Mouse (Mus musculus): ENCODE data around the gene Ap2s1.

Ap2s1 gene

DNA sequence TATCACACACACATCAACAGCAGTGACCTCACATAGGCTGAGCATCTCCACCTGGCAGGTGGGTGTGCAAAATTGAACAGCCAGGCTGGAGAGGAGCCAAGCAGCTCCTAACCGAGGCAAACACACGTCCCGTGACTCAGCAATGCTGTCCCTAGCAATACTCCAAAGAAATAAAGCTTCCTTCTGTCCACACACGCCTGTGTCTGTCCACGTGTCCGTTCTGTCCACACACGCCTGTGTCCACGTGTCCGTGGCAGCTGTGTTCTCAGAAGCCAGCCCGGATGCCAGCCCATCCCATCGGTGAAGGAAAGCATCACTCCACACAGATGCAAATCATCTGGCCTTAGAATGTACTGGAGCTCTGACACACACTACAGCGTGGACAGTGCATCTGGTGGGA lies 13.8 kb downstream of the Ap2s1 start:
- no peak for DNase-seq (ENCODE audit: extremely low spot score, low read depth, low spot score)

DNA sequence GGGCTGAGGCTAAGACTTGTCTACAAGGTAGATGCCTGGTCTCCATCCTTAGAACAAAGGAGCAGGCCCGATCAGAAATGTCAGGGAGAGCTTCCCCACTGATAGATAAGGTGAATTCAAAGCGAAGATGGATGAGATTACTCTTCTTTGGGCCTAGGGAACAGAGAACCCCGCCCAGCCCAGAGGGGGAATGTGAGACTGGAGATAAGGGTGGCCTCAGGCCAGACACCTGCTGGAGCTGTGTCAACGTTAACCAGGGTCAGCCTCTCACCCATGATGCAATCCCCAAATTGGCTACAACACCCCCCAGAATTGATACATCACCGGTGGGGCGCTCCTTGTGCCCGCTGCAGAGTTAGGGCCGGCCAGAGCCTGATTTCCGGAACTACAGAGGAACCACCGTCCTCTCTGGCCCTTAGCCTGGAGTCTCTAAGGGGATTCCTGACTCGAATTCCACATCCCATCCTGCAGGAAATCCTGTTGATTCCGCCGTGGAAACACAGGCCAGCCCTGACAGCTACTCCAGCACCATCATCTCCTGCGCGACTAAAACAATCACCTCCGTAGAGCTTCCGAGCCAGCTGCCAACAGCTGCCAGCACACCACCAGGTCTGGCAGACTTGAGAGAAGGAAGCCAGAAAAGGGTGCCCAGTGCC lies 17.3 kb downstream of the Ap2s1 start:
- no peak for DNase-seq (ENCODE audit: extremely low spot score, low read depth, low spot score)

DNA sequence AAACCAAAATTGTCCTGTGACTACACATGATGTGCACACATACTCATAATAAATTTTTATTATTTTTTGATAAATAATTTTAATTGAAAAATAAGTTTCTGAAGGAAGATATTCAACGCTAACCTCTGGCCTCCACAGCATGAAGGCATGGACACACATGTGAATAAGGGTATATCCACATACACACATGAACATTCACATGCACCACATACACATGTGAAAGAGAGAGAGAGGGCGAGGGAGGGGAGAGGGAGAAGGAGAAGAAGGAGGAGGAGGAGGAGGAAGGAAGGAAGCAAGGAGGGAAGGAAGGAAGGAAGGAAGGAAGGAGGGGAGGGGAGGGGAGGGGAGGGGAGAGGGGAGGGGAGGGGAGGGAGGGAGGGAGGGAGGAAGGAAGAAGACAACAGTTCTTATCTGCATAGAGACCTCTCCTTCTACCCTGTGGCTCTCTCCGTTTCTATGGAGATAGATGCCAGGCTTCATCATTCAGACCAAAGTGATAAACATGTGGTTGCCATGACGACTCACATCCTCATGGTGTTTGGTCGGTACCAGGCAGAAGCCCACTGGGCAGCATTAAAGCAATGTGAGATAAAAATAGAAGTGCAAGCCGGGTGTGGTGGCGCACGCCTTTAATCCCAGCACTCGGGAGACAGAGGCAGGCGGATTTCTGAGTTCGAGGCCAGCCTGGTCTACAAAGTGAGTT lies 20.8 kb downstream of the Ap2s1 start:
- DNase-seq (ENCODE audit: extremely low spot score, low read depth, low spot score) = no peak

DNA sequence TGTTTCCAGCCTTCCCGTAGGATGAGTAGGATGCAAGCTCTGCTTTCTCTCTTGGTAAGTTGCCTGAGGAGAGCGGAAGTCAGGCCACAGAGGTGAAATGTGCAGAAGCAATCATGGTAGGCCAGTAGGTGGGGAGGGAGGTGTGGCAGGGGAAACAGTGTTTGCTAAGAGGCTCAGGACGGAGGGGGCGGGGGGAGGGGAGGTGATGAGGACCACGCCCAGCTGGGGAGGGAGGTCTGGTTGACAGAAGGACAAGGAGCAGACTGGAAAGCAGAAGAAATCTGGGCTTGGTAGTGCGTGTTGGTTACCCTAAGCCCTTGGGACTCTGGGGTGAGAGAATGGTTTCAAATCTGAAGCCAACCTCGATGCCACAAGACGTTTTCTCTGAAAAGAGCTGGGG lies 22.1 kb downstream of the Ap2s1 start:
- no peak for DNase-seq (ENCODE audit: extremely low spot score, low read depth, low spot score)

DNA sequence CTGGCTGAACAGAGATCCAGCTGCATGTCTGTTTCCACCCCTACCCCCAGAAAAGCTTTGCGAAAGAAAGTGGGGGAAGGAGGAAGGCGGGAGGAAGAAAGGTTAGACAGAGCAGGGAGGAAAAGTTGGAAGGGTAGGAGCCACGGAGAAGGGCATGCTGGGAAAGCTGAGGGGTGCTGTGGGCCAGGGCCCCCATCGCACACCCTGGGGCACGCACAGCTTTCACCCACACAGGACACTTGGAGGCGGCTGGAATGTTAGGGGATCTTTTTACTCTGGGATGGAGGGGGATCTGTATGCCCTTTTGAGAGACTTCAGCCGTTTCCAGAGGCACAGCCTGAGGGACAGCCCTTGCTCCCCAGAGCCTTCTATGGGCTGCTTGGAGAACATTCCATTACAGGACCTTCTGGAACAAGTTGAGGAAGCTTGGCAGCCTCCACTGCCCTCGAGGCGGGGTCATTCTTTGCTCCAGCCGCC lies 22.8 kb downstream of the Ap2s1 start:
- DNase-seq (ENCODE audit: extremely low spot score, low read depth, low spot score) = no peak

DNA sequence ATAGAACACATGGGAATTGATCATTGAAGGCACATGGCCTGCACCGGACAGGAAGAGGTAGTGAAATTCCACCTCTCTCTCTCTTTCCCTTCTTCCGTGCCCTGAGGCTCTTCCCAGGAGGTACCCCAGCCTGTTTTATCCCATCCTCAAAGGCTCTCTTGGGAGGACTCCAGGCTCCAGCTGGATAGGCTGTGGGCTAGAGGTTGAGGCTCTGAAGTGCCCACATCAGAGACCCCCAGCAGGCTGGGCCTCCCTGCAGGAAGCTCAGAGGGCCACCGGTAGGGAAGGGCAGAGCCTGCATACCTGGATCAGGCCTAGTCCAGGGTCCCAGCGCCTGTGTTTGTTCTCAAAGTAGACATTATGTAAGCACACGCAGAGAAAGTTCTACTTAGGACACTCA lies 23.4 kb downstream of the Ap2s1 start:
- DNase-seq (ENCODE audit: extremely low spot score, low read depth, low spot score) = no peak

DNA sequence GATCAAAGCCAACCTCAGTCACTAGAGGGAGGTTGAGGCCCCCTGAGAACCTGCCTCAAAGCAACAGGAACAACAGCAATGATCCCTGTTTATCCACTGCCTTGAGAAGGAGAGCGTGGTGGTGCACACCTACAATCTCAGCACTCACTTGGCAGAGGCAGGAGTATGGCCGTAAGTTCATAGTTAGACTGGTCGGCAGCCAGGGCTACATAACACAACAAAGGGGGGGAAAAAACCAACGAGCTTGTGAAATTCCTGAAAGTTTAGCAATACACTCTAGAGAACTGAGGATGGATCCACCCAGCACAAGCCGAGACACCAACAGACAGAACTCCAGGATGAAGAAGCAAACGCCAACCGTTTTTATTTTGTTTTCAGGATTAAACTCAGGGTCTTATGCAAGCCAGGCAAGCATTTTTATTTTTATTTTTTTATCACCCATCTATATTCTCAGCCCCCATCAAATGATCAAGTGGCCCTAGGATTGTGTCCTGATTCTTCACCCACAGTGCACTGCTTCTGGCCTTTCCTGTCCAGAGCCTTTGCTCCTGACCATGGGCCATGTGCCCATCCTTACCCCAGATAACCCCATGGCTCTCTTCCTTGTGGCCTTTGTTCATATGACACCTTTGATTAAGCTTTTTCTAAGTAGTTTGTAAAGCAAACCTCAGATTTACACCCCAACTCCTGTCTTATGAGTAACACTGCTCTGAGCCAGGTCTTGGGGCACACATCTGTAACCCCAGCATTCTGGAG lies 25.4 kb downstream of the Ap2s1 start:
- no peak for DNase-seq (ENCODE audit: extremely low spot score, low read depth, low spot score)

DNA sequence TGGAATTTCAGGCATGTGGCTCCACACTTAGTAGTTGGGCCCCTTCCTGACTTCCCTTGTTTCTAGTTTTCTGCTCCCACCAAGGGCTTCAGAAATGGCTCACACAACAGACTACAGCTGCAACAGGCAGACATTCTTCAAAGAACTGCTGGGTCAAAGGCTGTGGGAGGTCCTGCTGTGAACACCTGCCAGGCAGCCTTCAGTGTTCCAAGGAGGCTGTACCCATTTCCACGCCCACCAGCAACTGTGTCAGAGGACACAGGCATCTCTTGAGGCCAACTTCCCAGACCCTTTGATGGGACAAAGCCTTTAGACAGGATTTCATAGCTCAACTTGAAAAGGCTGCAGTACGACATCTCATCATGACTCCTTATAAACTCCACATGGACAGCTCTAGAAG lies 28.2 kb downstream of the Ap2s1 start:
- no peak for DNase-seq (ENCODE audit: extremely low spot score, low read depth, low spot score)

DNA sequence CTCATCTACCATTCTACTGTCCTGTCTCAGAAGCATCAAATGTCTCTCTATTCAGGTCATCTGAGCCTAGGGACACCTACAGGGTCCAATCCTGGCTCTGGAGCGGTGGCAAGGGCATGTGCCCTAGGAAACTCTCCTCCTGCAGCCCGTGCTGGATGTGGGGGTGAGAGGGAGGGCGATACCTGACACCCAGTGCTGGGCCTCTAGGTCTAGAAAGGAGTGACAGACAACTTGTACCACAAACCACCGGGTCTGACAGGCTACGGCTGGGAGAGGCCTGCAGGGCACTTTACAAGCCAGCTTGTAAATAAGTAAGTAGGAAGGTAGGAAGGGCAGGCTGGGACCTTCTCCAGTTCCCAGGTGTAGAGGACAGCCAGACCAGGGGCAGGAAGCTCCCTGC lies 37.7 kb downstream of the Ap2s1 start:
- DNase-seq (ENCODE audit: extremely low spot score, low read depth, low spot score) = no peak

DNA sequence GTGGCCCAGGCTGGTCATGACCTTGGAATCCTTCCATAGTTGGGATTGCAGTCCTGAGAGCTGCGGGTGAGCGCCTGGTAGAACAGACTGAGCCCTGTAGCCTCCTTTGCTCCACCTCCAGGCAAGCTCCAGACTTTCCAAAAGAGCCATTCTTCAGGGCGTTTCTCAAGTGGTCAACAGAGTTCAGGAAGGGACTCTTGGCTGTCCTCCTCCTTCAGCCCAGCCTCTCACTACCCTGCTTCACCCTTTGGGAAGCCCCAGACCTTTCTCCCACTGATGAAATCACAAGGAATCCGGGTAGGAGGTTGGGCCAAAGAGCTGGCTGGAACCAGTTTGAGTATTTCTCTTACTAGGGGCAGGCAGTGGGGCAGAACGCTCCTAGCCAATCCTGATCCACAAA lies 41.9 kb downstream of the Ap2s1 start:
- no peak for DNase-seq (ENCODE audit: extremely low spot score, low read depth, low spot score)

DNA sequence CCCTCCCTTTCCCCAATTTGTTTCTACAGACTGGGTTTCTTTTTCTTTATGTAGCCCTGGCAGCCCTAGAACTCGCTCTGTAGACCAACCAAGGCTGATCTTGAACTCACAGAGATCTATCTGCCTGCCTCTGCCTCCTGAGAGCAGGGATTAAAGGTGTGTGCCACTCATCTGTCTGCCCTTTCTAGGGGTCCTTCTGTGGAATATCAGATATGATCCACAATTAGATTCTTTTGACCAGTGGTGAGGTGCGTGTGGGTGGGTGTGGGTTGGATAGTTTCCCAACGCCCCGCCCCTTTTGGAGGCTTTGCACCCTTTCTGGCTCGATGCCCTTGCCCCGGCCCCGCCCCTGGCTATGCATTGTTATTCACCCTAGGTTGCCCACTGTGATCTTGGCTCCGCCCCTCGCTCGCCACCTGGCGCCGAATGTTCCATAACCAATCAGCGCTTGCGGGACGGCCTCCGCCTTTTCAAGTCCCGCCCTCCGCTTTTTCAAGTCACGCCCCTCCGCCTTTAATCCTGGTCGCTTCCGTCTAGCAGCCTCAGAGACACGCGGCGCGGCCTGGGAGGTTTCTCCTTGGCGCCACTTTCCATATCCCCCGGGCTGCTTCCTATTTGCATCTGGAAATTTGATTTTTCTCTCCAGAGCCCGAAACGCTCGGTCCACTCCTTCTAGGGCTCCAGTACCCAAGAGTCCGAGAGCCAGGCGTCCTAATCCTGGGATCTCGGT lies 42.8 kb downstream of the Ap2s1 start, which contains the start of gene Slc1a5:
Gene Slc1a5, plus strand, starts transcription at position 516 of the 730 bp plus-strand sequence.
- DNase-seq (ENCODE audit: extremely low spot score, low read depth, low spot score) = peak; percentile 73

DNA sequence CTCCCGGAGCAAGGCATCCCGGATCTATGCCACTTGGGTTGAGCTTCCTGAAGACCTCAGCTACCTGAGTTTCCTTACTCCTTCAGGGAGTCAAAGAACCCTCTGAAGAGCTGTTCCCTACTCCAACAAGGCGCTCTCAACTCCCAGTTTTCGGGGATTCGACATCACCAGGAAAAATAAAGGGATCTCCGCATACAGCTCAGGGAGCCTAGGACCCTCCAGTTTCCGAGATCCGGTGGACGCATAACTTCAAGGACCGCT lies 43.3 kb downstream of the Ap2s1 start:
- DNase-seq (ENCODE audit: extremely low spot score, low read depth, low spot score) = no peak

DNA sequence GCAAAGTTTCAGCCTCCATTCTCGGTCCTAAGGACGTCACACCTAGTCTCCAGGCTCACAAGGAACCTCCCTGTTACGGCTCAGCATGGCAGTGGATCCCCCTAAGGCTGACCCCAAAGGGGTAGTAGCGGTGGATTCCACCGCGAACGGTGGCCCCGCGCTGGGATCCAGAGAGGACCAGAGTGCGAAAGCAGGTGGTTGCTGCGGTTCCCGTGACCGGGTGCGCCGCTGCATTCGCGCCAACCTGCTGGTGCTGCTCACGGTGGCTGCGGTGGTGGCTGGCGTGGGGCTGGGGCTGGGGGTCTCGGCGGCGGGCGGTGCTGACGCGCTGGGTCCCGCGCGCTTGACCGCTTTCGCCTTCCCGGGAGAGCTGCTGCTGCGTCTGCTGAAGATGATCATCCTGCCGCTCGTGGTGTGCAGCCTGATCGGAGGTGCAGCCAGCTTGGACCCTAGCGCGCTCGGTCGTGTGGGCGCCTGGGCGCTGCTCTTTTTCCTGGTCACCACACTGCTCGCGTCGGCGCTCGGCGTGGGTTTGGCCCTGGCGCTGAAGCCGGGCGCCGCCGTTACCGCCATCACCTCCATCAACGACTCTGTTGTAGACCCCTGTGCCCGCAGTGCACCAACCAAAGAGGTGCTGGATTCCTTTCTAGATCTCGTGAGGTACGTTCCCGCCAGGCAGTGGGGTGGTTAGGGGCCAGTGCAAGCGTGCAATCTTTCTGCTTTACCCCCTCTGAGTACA lies 43.8 kb downstream of the Ap2s1 start:
- no peak for DNase-seq (ENCODE audit: extremely low spot score, low read depth, low spot score)

DNA sequence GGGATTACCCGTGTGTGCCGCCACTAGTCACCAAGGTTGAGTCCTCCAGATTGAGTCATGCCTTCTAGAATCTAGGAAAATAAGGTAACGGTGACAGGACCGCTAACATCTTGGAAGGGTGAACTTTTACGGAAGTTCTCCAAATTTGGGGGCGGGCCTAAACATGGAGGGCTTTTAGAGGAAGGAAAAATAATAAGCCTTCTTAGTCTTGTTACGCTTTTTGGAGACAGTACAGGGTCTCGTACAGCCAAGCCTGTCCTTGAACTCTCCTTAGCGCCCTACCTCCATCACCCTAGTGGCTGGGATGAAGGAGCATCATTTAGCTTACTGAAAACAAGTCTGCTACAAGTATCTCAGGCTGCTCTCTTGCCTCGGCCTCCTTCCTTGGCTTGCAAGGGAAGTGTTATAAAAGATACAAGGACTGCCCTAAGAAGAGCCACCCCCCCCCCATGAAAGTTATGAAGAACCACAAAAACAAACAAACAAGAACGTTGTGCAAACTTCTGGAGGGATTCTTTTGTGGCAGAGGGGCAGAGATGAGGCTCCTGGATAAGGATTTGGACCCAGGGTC lies 44.4 kb downstream of the Ap2s1 start:
- no peak for DNase-seq (ENCODE audit: extremely low spot score, low read depth, low spot score)

DNA sequence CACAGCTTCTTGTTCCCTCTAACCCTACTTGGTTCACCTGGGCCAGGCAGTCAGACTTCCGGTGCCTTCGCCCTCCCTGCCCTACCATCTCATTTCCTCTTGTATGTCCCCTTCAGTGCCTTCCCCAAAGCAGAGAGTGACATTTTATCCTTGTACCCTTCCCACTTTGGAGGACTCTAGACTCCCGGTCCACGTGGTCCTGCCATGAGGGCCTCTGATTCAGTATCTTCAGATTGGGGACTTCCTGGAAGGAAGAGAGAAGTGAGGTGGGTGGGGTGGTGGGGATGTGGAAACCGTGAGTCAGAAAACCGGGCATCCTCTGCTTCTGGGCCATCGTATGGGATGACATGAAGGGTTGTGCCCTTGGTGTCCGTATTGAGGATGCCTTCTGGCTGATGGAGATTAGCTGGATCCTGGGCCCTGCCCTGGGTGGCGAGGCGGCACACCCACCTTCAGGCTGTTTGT lies 45.0 kb downstream of the Ap2s1 start:
- no peak for DNase-seq (ENCODE audit: extremely low spot score, low read depth, low spot score)

DNA sequence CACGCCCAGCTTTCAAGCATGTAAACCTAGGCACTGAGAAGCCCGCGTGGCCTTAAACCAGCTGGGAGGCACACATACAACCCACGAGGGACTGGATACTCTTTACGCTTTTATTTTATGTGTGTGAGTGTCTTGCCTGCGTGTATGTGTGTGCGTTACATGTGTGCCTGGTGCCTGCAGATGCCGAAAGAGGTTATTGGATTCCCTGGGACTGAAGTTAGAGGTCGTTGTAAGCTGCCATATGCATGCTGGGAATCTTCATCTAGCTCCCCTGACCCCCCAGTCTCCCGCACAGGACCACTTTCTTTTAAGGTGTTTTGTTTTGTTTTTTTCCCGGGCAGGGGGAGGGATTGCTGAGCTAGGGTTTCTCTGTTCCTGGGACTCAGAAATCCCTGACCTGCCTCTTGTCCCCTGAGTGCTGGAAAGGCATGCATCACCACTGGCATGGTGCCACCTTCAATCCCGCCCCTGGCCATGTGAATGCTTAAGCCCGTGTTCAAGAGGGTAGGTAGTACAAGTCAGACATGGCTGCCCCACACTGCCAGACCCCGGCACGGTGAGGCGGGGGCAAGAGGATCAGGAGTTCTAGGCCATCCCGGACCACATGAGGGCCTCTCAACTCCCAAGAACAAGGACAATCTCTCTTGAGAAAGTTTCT lies 45.7 kb downstream of the Ap2s1 start:
- no peak for DNase-seq (ENCODE audit: extremely low spot score, low read depth, low spot score)

DNA sequence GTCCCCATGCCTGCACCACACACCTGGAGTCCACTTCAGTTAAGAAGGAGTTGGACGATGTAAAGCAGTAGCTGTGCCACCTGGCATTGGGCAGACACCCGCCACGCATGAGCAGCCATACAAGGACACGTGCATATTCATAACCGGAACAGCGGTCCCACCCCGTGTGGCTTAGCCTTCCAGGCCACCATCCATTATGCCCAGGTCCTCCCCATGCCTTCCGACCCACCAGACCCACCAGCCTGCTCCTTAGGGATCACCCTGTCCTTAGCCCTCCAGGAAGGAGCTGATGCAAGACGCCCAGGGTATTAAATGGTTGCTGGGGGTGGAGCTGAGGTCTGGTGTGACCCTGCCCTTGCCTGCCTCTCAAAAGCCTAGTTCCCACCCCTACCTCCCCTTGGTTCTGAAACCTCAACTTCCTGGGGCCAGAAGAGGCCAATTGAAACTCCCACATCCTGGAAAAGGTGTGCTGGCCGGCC lies 46.3 kb downstream of the Ap2s1 start:
- DNase-seq (ENCODE audit: extremely low spot score, low read depth, low spot score) = no peak

DNA sequence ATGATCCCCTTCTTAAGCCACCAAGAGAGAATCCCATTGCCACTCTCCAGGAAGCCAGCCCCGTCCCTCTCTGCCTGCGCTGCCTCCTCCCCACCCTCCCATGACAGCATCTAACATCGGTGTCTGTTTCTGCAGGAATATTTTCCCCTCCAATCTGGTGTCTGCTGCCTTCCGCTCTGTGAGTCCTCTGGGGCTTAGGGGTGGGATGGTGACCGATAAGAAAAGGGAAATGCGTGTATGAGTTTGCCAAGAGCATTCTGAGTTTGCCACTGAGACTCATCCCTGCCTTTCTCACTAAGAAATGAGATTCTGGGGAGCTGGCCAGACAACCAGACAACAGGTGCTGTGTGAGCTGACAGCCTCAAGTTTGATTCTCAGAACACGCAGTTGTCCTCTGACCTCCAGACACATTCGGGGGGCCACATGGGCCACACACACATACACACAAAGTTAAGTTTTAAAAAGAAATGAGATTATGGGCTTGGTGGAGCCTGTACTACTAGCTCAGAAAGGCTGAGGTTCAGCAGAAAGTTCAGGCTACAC lies 47.4 kb downstream of the Ap2s1 start:
- DNase-seq (ENCODE audit: extremely low spot score, low read depth, low spot score) = no peak

DNA sequence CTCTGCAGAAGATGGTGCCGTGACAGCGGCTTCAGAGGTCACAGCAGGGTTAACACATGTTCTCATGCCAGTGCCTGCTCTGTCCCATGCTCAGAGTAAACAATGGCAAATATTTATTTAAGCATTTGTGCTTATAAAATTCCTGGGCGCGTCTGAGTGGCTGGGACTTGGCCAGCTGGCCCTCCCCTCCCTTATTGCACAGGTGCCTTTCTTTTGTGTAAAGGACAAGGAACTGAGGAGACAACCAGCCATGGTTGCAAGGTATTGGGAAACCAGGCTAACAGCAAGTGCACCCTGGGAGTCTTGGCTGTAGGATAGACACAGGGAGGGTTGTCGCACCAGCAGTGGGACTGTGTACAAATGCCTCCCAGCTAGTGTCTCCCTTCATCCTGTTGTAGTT lies 54.1 kb downstream of the Ap2s1 start:
- no peak for DNase-seq (ENCODE audit: extremely low spot score, low read depth, low spot score)
